20 mouse cellular contexts compared by ENCODE assay signal in the genomic region with DNA sequence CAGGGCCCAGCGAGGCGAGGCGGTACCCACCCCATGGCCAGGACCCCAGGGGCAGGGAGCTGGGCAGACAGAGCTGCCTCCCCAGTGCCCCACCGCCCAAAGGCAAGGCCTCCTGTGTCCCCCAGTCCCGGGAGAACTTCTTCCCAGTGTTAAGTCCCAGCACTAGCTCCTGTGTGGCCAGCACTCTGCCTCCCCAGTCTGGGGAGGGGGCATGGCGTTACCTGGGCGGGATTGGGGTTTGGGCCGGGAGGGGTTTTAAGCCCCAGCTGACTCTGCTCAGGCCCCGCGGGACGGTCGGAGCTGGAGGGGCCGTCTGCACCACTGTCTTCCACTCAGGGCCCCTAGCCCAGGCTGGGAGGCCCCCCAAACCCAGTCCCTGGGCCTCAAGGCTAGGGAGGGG. TPM values are rescaled to one million over a fixed set of nuclear protein-coding genes. Genes with fewer than 3 reads are reported as not detected.
DNase-seq lines count a peak whose midpoint lies in the region; ATAC-seq lines count a peak whose summit lies in the region.
"Had no signal": no experiment of that assay in that cellular context is flagged by ENCODE, and none has a peak within 500 bp of the region (broad histone marks: within the 10 kb centered on the region; RNA-seq: fewer than 3 reads in every experiment).

No protein-coding gene starts in this region.

- ATAC-seq in heart, embryonic 11.5 days (replicated peaks; ENCODE audit: insufficient number of reproducible peaks, low FRiP score, low TSS enrichment), result no peak
- peak; percentile 15; the same call in 1 of the 2 replicates for ATAC-seq in lung, embryonic 15.5 days (ENCODE audit: borderline replicate concordance, extremely low read depth, low FRiP score, low TSS enrichment)
- no peak for ATAC-seq in megakaryocyte progenitor cell, adult 5-6 weeks (replicated peaks; ENCODE audit: poor library complexity)
- ATAC-seq: activated CD4-positive, CD25-positive, alpha-beta regulatory T cell, adult 4 months; forebrain, embryonic 14.5 days; hindbrain, embryonic 16.5 days; inflammation-experienced regulatory T-cells, adult 6 months; intestine, postnatal 0 days; Patski had no signal

- no peak overlapping the region for H3K27ac ChIP-seq in heart, embryonic 11.5 days (ENCODE audit: low read depth, low read length)
- H3K27ac ChIP-seq in lung, embryonic 15.5 days, result no peak overlapping the region
- H3K27ac ChIP-seq in embryonic facial prominence, embryonic 10.5 days (replicated peaks), result peak overlapping the region; percentile 63
- H3K27ac ChIP-seq: embryonic facial prominence, embryonic 13.5 days; gastrocnemius, adult 2 months; heart, embryonic 15.5 days had no signal

- no peak overlapping the region for H3K4me3 ChIP-seq in heart, embryonic 11.5 days (ENCODE audit: low read depth, low read length)
- no peak overlapping the region for H3K4me3 ChIP-seq in lung, embryonic 15.5 days
- no peak overlapping the region for H3K4me3 ChIP-seq in embryonic facial prominence, embryonic 10.5 days
- H3K4me3 ChIP-seq: embryonic facial prominence, embryonic 13.5 days; gastrocnemius, adult 2 months; heart, embryonic 15.5 days had no signal

- no peaks in the 10 kb centered on the region for H3K27me3 ChIP-seq in heart, embryonic 11.5 days (ENCODE audit: control insufficient read depth, insufficient read depth, low read length)
- no peaks in the 10 kb centered on the region for H3K27me3 ChIP-seq in lung, embryonic 15.5 days
- no peaks in the 10 kb centered on the region for H3K27me3 ChIP-seq in embryonic facial prominence, embryonic 10.5 days (replicated peaks; ENCODE audit: low read depth, poor library complexity, severe bottlenecking)
- H3K27me3 ChIP-seq: embryonic facial prominence, embryonic 13.5 days; heart, embryonic 15.5 days; Patski had no signal

- peak; percentile 90 for DNase-seq in heart, adult 11 months
- no peak for DNase-seq in lung, postnatal 10 days
- DNase-seq in embryonic facial prominence, embryonic 10.5 days (ENCODE audit: low spot score), result no peak
- DNase-seq: adrenal gland, postnatal 14 days; cerebellum, adult 2 months; cerebellum, postnatal 14 days; gastrocnemius, adult 2 months; gastrocnemius, postnatal 25 days; heart, postnatal 14 days had no signal

- H3K9ac ChIP-seq in heart, embryonic 11.5 days (ENCODE audit: low read depth, low read length), result no peak overlapping the region
- H3K9ac ChIP-seq in lung, embryonic 15.5 days, result no peak overlapping the region
- H3K9ac ChIP-seq: embryonic facial prominence, embryonic 13.5 days; heart, embryonic 15.5 days had no signal

- no peak overlapping the region for H3K4me2 ChIP-seq in heart, embryonic 11.5 days
- no peak overlapping the region for H3K4me2 ChIP-seq in lung, embryonic 15.5 days
- H3K4me2 ChIP-seq: embryonic facial prominence, embryonic 13.5 days; heart, embryonic 15.5 days had no signal

- no peaks in the 10 kb centered on the region for H3K9me3 ChIP-seq in heart, embryonic 11.5 days (replicated peaks; ENCODE audit: control insufficient read depth, low read length)
- H3K9me3 ChIP-seq in lung, embryonic 15.5 days, result no peaks in the 10 kb centered on the region
- H3K9me3 ChIP-seq in embryonic facial prominence, embryonic 10.5 days, result no peaks in the 10 kb centered on the region
- H3K9me3 ChIP-seq: embryonic facial prominence, embryonic 13.5 days; heart, embryonic 15.5 days had no signal

- WGBS in heart, embryonic 11.5 days (ENCODE audit: insufficient replicate concordance), result 88% methylated on average over 13 of the region's 13 CpGs
- WGBS in lung, embryonic 15.5 days, result 87% methylated on average over 13 of the region's 13 CpGs
- WGBS in embryonic facial prominence, embryonic 10.5 days, result 88% methylated on average over 13 of the region's 13 CpGs

- peaks cover 7% of the 10 kb centered on the region; the same call in 1 of the 2 replicates for H3K4me1 ChIP-seq in heart, embryonic 11.5 days (ENCODE audit: control insufficient read depth, insufficient read depth, low read length)
- H3K4me1 ChIP-seq in lung, embryonic 15.5 days, result no peaks in the 10 kb centered on the region
- H3K4me1 ChIP-seq in embryonic facial prominence, embryonic 10.5 days, result peaks cover 23% of the 10 kb centered on the region

- peaks cover 26% of the 10 kb centered on the region for H3K36me3 ChIP-seq in heart, embryonic 11.5 days (ENCODE audit: control insufficient read depth, insufficient read depth, low read length)
- H3K36me3 ChIP-seq in lung, embryonic 15.5 days, result peaks cover 77% of the 10 kb centered on the region
- peaks cover 89% of the 10 kb centered on the region for H3K36me3 ChIP-seq in embryonic facial prominence, embryonic 10.5 days (replicated peaks)

RNA-seq across cellular contexts. Expression of gene Slc48a1, which starts 22.5 kb away (rescaled TPM):
- polyA plus RNA-seq in heart, embryonic 11.5 days (2014; fragmentation: Nextera tagmentation; extraction: Ambion mirVana), result 45.1 and 51.1 TPM in 2 replicates
- 38.7 and 42.2 TPM in 2 replicates for polyA plus RNA-seq in lung, embryonic 15.5 days (2015; fragmentation: Nextera tagmentation; extraction: Ambion mirVana)
- polyA plus RNA-seq in embryonic facial prominence, embryonic 10.5 days (2016; fragmentation: Nextera tagmentation; extraction: Ambion mirVana), result 17.8 and 18.9 TPM in 2 replicates
- total RNA-seq in megakaryocyte progenitor cell, adult 5-6 weeks (2015), result 83.0 and 94.4 TPM in 2 replicates
- 62.7 and 70.0 TPM in 2 replicates for total RNA-seq in megakaryocyte progenitor cell, adult 5-6 weeks (2017)

RNA-seq across cellular contexts. Expression of gene Rapgef3, which starts 33.1 kb away (rescaled TPM):
- polyA plus RNA-seq in heart, embryonic 11.5 days (2014; fragmentation: Nextera tagmentation; extraction: Ambion mirVana), result 8.3 and 8.5 TPM in 2 replicates
- polyA plus RNA-seq in lung, embryonic 15.5 days (2015; fragmentation: Nextera tagmentation; extraction: Ambion mirVana), result 21.1 and 23.4 TPM in 2 replicates
- 5.5 and 5.9 TPM in 2 replicates for polyA plus RNA-seq in embryonic facial prominence, embryonic 10.5 days (2016; fragmentation: Nextera tagmentation; extraction: Ambion mirVana)
- 4.0 and 4.5 TPM in 2 replicates for total RNA-seq in megakaryocyte progenitor cell, adult 5-6 weeks (2015)
- 11.7 and 12.0 TPM in 2 replicates for total RNA-seq in megakaryocyte progenitor cell, adult 5-6 weeks (2017)
- polyA plus RNA-seq: activated CD4-positive, CD25-positive, alpha-beta regulatory T cell, adult 4 months; inflammation-experienced regulatory T-cells, adult 6 months had no signal

RNA-seq across cellular contexts. Expression of gene Hdac7, which starts 43.4 kb away (rescaled TPM):
- polyA plus RNA-seq in heart, embryonic 11.5 days (2014; fragmentation: Nextera tagmentation; extraction: Ambion mirVana), result 24.6 and 25.0 TPM in 2 replicates
- 40.6 and 44.7 TPM in 2 replicates for polyA plus RNA-seq in lung, embryonic 15.5 days (2015; fragmentation: Nextera tagmentation; extraction: Ambion mirVana)
- polyA plus RNA-seq in embryonic facial prominence, embryonic 10.5 days (2016; fragmentation: Nextera tagmentation; extraction: Ambion mirVana), result 26.6 and 30.2 TPM in 2 replicates
- total RNA-seq in megakaryocyte progenitor cell, adult 5-6 weeks (2015), result 22.1 and 29.2 TPM in 2 replicates
- total RNA-seq in megakaryocyte progenitor cell, adult 5-6 weeks (2017), result 12.6 and 14.0 TPM in 2 replicates
